Mouse (Mus musculus) erythroblast, embryonic 14.5 days (primary cell): ENCODE results near the gene Bmpr2.

ENCODE experiments used
- GATA1 ChIP-seq: IDR thresholded peaks from 2 replicates; pipeline ENCODE4 v1.6.1; 2012; ENCODE audit warnings: low read length, inconsistent platforms, mixed read lengths
- TAL1 ChIP-seq: IDR thresholded peaks from 3 replicates; pipeline ENCODE4 v1.6.1; 2012; ENCODE audit warnings: low read length, inconsistent platforms, mixed read lengths

- TF ChIP-seq GATA1 (no peak), TAL1 (no peak)
Observed at GRCm38 (mm10) chr1:59894025-59894424, 130.8 kb downstream of the Bmpr2 start.
